Mouse (Mus musculus) cerebral cortex, adult 2 months (tissue): ENCODE results near the gene Crip1.

Experiments used
- WGBS: fragments of 180-500 bp; shearing (Covaris S2); methylation state at CpG from one replicate; pipeline ENCODE4 v1.1.7; 2018; 5-methylcytosine and 5-hydroxymethylcytosine counted together

Gene Crip1

DNA sequence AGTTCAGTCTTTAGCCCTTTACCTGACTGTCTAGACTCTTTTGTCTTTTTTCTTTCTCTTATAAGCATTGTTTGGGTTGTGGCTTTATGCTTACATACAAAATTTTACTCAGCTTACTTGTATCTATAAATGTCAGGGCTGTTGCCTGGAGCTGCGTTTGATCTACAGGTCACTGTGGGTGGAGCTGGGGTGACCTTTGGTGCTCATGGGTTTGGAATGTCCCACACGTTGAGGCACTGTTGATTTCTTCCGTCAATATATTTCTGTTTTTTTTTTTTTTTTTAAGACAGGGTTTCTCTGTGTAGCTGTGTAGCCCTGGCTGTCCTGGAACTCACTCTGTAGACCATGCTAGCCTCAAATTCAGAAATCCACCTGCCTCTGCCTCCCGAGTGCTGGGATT, 34.9 kb downstream of the Crip1 start:
- WGBS: 76% methylated on average over 4 of the region's 4 CpGs

GRCm38 (mm10) chr12:113184945-113185344, 38.8 kb downstream of the Crip1 start:
- whole genome bisulfite sequencing: 77% methylated on average over 5 of the region's 5 CpGs

DNA sequence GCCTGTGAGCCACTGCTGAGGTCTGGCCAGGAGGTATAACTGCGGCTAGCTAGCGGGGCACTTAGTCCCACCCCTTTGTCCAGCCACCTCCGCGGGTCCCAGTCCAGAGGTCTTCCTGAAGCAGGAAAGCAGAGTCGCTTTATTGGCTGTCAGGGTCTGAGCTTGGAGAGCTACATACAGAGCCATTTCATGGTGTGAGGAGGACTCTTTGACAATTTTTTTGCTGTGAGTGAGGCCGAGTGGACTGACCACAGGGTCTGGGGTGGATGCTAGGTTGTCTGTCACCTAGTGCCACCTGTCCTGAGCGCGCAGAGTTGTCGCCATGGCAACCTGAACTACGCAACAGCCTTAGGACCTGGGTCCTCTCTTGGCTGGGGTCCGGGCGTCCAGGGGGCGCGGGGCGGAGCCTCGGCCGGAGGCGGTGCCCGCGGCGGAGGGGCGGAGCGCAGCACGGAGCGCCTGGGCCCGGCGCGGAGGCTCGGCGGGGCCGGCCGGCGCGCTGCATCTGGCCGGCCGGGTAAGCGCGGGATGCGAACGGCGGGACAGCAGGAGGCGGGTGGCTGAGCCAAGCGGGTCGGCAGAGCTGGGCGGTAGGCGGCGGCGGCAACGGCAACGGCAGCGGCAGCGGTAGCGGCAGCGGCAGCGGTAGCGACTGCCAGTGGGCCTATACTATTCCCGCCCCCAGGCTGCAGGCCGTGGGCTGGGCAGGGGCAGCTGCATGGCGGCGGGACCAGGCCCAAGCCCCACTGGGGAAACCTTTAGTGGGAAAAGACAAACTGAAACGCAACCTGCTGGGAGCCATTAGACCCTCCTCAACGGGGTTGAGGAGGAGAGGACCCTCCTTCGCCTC, 39.6 kb downstream of the Crip1 start, which contains the start of gene Tmem121:
TSS of gene Tmem121 (plus strand) at position 489 of the 850 bp plus-strand sequence.
- WGBS: 3% methylated on average over 63 of the region's 63 CpGs

DNA sequence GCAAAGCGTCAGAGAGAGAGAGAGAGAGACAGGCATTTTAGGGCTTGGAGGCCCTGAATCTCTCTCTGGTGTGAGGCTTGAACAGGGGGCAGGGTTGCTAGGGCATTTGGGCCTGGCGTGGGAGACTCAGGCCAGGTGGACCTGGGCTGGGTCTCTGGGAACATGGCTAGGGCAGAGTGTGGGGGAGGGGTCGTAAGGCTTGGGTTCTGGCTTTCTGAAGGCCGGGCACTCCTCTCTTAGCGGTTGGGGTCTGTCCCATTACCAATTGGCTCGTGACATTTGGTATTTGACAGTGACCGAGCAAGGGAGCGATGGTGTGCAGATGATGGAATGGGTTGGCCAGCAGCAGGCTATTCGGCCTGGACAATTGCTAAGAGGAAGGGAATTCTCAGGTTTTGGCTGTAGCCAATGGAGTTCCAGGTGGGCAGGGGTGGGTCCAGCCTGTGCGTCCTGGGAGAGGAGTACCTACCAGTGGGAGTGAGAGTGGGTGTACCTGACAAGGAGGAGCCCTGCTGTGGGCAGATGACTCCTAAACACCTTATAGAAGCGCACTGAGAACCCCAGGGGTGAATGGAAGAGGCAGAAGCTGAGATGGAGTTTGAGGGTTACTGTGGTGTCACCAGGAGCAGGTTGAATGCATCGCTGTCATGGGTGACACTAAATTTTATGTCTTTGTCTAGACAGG, 40.4 kb downstream of the Crip1 start:
- WGBS: 27% methylated on average over 12 of the region's 12 CpGs

GRCm38 (mm10) chr12:113187011-113187375, 40.9 kb downstream of the Crip1 start:
- WGBS: 41% methylated on average over 4 of the region's 4 CpGs

GRCm38 (mm10) chr12:113187584-113188295, 41.6 kb downstream of the Crip1 start:
- WGBS: 4% methylated on average over 56 of the region's 56 CpGs

- WGBS: 88% methylated on average over 51 of the region's 51 CpGs
These were observed 42.4 kb downstream of the Crip1 start for GRCm38 (mm10) chr12:113188349-113189055.

DNA sequence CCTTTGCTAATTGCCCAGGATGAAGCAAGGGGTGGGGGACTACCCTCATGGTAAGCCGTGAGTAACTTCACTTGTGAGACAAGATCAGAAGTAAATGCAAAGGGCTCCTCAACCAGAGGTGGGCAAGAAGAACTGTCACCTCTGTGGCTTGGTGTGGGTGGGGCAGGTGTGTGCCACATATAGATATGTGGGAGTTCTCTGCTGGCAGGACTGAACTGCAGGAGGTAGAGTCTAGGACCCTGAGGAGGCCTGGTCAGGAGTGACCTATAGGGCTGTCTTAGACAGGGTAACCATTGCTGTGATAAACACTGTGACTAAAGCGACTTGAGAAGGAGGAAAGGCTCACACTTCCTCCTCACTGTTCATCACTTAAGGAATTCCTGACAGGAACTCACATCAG, 47.3 kb downstream of the Crip1 start:
- WGBS: 37% methylated on average over 2 of the region's 2 CpGs

DNA sequence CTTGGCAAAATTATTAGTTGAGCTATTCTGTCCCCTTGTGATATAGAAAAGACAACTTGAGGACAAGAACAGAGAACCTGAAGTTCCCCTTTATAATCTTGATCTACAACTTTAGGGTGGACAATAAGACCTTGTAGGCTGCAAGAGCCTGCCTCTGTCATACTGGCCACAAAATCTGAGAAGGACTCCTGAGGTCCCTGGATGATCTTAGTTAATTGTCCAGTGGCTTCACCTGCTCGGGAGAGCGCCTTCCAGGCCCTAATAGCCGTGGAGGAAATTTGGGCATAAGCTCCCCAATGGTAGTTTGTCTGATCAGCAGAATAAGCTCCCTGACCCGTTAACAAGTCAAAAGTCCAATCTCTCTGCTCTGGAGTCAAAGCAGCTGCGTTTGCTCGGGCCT, 53.0 kb downstream of the Crip1 start:
- 98% methylated on average over 3 of the region's 6 CpGs for WGBS

GRCm38 (mm10) chr12:113201301-113201700, 55.2 kb downstream of the Crip1 start:
- 69% methylated on average over 4 of the region's 4 CpGs for WGBS
